Mouse (Mus musculus) neural tube, postnatal 0 days (tissue): Measurements from ENCODE around the gene Vmn1r152. TPM values are rescaled to one million over a fixed set of nuclear protein-coding genes. Genes with fewer than 3 reads are reported as not detected.

Source experiments
- polyA plus RNA-seq: library from polyadenylated mRNA; unstranded; fragments of >200 nt; fragmentation: Nextera tagmentation; extraction: Ambion mirVana; gene quantifications from 2 replicates; pipeline ENCODE4 v1.2.1, GENCODE M21; 2015

Gene Vmn1r152
- polyA plus RNA-seq, result not detected in 2 replicates

DNA sequence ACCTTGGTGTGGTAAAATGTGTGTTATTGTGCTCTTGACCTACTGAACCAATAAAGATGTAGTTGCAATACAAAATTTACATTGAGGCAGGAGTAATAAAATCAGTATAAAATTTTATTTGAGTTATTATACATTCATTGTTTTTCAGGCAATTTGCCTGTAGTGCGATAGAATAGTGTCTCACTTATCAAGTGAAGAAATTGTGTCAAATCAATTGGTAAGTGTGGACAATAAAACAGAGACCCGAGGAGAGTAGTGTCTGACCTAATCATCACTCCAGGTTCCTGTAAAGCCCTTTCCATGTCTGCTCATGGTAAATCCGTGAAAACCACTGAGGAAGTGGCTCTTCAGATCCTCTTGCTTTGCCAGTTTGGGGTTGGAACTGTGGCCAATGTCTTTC is at the start of gene Vmn1r152:
Gene Vmn1r152, plus strand, starts transcription at position 301 of the 400 bp plus-strand sequence.

DNA sequence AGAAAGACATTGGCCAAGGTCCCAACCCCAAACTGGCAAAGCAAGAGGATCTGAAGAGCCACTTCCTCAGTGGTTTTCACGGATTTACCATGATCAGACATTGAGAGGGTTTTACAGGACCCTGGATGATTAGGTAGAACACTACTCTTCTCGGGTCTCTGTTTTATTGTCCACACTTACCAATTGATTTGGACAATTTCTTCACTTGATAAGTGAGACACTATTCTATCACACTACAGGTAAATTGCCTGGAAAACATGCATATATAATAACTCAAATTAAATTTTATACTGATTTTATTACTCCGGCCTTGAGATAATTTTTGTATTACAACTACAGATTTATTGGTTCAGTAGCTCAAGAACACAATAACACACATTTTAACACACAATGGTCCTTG is 23.2 kb upstream of the Vmn1r152 start, which contains the start of gene Vmn1r151:
Gene Vmn1r151, minus strand, starts transcription at position 101 of the 400 bp plus-strand sequence.

DNA sequence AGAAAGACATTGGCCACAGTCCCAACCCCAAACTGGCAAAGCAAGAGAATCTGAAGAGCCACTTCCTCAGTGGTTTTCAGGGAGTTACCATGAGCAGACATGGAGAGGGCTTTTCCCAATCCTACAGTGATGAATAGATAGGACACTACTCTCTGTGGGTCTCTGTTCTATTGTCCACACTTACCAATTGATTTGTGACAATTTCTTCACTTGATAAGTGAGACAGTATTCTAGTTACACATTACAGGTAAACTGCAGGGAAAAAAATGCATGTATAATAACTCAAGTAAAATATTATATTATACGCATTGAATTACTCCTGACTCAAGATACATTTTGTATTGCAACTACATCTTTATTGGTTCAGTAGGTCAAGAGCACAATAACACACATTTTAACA is 12.0 kb downstream of the Vmn1r152 start, which contains the start of gene Gm8677:
Gene Gm8677, minus strand, starts transcription at position 101 of the 400 bp plus-strand sequence.

DNA sequence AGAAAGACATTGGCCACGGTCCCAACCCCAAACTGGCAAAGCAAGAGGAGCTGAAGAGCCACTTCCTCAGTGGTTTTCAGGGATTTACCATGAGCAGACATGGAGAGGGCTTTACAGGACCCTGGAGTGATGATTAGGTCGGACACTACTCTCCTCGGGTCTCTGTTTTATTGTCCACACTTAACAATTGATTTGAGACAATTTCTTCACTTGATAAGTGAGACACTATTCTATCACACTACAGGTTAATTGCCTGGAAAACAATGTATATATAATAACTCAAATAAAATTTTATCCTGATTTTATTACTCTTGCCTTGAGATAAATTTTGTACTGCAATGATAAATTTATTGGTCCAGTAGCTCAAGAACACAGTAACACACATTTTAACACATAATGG is 42.5 kb downstream of the Vmn1r152 start, which contains the start of gene Gm4201:
Gene Gm4201, minus strand, starts transcription at position 101 of the 400 bp plus-strand sequence.

Other genes starting within 250 kb of the Vmn1r152 start
- not detected in 2 replicates for gene Gm4187, start 193.2 kb upstream of the Vmn1r152 start, polyA plus RNA-seq
- not detected in 2 replicates for gene Gm8660, start 151.9 kb upstream of the Vmn1r152 start, polyA plus RNA-seq
- not detected in 2 replicates for gene Vmn1r148, start 109.4 kb upstream of the Vmn1r152 start, polyA plus RNA-seq
- not detected in 2 replicates for gene Vmn1r149, start 84.7 kb upstream of the Vmn1r152 start, polyA plus RNA-seq
- not detected in 2 replicates for gene Gm10665, start 58.9 kb upstream of the Vmn1r152 start, polyA plus RNA-seq
- gene Vmn1r151, start 23.3 kb upstream of the Vmn1r152 start, polyA plus RNA-seq, result not detected in 2 replicates
- not detected in 2 replicates for gene Gm8677, start 11.9 kb downstream of the Vmn1r152 start, polyA plus RNA-seq
- not detected in 2 replicates for gene Gm4201, start 42.4 kb downstream of the Vmn1r152 start, polyA plus RNA-seq
- gene Gm4565, start 65.2 kb downstream of the Vmn1r152 start, polyA plus RNA-seq, result not detected in 2 replicates
- gene Vmn1r155, start 135.1 kb downstream of the Vmn1r152 start, polyA plus RNA-seq, result not detected in 2 replicates
- gene Gm8693, start 169.3 kb downstream of the Vmn1r152 start, polyA plus RNA-seq, result not detected in 2 replicates
- not detected in 2 replicates for gene Gm4567, start 196.7 kb downstream of the Vmn1r152 start, polyA plus RNA-seq
- gene Vmn1r157, start 238.7 kb downstream of the Vmn1r152 start, polyA plus RNA-seq, result not detected in 2 replicates